Mouse (Mus musculus) urinary bladder, postnatal 36 days (tissue): Measurements from ENCODE around the gene Gstp3.
"Not testable (repeated sequence)": the region's sequence is repeated elsewhere in the genome, so short reads cannot be mapped to it uniquely, and the experiment has no call there.

Source experiments
- DNase-seq, 2 experiments: peaks; one replicate each; pipeline ENCODE4 v3.0.0; 2022; ENCODE audit warnings: low spot score in 2 of 2, mixed read lengths in 1 of 2

The Gstp3 gene

DNA sequence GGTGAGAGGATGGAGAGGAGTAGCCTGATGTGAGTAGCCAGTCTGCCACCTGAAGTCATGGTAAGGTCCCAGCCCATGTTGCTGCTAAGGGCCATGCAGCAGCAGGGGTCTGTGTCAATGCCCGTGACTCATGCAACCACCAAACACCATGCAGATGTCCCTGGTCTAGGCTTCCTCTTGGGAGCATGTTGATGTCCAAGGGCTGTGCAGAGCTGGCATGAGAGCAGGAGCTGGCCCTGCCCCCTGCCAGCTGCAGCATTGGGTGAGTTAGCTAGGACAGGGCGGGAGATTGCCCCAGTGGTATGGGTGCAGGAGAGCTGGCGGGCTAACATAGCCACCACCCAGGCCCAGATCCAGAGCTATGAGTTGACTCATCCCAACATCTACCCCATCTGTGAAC, 31.1 kb upstream of the Gstp3 start:
- no peak for DNase-seq

DNA sequence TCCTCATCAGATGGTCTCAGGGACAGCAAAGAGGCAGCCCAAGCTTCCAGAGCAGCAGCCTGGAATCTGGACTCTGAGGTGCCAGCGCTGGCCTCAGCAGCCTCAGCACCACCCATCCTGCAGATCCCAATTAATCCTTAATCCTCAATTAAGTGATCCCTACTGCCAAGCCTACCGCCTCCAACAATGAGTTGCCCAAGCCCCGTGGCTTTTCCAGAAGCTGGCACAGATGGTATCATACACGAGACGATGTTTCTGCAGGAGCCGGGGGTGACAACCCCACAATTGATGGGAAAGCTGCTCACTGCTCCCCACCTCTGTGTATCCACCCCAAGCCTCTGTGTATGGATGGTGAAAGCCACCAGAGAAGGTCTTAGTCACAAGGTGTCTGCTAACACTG, 29.8 kb upstream of the Gstp3 start:
- no peak for DNase-seq

DNA sequence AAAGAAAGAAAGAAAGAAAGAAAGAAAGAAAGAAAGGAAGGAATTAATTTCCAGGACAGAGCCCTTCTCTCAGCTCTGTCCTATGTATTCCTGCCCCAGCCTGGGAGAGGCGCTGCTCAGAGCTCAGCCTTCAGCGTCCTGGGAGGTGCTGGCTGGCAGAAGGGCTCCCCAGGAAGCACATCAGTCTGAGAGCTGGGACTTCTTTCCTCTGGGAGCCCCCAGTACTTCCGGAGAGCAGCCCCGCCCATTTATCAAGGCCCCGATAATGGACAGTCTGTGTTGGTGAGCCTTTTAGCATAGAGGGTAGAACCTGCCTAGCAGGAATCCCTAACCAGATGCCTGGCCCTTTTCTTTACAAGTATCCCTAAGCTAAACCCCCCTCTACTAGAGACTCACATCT, 28.8 kb upstream of the Gstp3 start:
- no peak for DNase-seq

DNA sequence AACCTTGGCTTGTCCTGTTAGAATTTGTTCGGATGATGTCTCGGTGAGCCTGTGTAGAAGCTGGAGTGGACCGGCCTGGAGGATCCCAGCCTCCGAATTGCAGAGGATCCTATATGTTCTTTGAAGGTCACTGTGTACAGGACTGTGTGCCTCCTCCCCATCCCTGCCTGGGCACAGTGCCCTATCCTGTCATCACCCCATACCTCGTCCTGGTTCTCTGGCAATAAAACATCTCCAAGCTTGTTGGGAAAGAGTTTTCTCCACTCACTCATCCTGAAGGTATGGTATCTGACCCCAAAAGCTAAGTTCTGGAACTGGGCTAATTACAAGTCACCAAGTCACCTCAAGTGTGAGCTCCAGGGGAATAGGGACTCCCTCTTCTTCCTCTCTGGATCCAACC, 27.7 kb upstream of the Gstp3 start:
- DNase-seq = no peak

DNA sequence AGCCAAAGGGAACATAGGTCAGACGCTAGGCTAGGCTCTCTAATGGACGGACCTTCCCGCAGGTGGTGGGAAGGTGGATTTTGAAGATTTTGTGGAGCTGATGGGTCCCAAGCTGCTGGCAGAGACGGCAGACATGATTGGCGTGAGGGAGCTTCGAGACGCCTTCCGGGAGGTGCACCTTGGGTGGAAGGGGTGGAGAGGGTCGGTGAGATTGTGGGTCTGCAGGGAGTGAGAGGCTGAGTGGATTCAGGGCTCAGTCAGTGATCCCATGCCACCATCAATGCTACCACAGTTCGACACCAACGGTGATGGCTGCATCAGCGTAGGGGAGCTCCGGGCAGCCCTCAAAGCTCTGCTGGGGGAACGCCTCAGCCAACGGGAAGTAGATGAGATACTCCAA, 26.8 kb upstream of the Gstp3 start:
- DNase-seq = no peak

DNA sequence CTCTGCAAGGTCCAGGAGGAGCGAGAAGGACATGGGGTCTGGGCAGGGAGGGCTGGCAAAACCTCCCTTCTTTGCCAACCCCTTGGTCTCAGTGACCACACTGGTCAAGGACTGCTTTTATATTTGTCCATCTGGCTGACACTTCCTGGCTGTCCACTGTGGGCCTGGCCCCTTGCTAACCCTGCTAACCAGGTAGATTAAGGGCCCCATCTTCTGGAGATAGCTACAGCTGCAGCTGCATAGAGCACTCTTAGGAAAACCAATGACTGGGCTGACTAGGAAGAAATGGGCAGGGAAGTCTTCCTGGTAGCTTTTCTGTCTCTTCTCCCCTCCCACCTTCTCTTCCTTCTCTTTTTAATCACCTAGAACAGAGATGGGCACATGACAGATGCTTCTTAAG, 25.6 kb upstream of the Gstp3 start:
- DNase-seq = no peak

DNA sequence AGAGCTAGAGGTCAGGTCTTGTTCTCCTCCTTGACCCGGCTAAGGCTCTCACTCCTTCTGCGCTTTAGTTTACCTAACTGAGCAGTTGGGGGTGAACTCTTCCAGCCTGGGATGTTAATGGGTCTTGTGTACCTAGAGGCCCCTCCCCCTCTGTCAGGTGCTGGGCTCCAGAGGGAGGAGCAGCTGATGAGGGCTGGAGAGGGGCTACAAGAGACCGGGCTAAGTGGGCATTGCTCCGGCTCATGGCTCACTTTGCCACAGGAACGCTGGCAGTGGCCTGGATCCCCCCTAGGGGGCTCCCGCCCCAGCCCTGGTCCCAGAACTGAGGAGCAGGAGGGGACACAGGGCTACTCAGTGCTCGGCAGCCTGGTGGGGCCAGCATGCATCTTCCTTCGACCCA, 24.5 kb upstream of the Gstp3 start:
- no peak for DNase-seq

DNA sequence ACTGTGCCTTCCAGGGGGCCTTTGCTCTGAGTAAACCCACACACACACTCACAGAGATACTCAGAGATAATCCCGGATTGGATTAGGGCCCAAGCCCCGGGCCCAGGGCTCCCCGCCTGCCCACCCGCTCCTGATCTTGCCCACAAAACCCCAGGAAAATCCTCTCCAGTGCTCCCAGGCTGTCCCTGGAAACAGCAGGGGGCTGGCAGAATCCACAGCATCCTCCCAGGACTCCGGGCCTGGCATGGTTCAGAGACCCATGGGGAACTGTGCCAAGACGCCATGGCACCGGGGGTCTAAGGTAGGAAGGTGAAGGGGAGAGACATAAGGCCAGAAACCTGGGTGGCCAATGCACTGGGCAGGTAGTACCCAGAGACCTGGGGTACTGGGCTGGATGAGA, 23.9 kb upstream of the Gstp3 start:
- no peak for DNase-seq

DNA sequence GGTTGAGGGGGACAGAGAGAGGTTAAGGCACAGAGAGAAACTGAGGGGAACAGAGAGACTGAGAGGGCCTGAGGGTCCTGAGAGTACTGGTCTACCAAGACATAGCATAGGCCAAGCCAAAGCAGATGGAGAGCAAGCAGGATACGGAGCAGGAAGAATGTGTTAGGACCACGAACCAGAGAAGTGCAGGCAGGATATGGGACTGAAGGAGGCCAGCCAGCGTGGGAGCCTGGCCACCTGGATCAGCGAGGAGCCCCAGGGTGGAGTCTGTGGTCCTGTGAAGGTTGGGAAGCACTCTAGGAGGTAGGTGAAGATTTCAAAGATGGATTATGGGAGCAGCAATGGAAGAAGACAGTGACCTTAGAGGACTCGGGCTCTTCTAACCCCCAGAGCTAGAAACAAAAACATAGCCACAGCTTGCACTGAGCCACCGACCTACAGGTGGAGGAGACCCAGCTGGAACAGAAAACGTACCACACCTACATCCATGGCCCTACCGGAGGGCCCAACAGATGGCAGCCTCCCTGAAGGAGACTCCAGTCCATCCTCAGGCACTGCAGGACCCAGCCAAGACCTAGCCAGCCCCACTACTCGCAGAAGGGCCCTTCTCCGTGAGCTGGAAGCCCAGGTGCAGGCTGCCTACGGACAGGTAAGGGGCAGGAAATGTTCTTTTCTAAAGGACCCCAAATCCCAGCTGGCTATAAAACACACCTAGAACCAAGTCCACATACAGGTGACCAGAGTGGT, 23.0 kb upstream of the Gstp3 start:
- no peak for DNase-seq

DNA sequence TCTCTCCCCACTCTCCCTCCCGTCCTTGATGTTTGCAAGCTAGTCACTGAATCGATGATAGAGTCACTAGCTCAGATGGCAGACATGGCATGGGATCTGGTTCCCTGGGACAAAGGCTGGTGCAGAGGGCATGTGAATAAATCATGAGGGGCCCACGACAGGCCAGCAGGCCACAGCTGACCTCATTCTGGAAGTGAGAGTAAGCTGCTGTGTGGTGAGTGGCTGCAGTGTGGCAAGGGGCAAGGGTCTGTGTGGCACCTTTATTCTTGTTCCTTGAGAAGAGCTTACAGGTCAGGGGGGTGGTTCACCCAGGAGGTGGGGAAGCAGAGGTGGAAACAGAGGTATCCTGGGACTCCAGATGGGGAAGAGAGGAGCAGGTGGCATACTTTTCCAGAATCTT, 22.0 kb upstream of the Gstp3 start, which contains the start of gene Cabp2:
Gene Cabp2, plus strand, starts transcription at position 185 of the 400 bp plus-strand sequence.
- DNase-seq = no peak

DNA sequence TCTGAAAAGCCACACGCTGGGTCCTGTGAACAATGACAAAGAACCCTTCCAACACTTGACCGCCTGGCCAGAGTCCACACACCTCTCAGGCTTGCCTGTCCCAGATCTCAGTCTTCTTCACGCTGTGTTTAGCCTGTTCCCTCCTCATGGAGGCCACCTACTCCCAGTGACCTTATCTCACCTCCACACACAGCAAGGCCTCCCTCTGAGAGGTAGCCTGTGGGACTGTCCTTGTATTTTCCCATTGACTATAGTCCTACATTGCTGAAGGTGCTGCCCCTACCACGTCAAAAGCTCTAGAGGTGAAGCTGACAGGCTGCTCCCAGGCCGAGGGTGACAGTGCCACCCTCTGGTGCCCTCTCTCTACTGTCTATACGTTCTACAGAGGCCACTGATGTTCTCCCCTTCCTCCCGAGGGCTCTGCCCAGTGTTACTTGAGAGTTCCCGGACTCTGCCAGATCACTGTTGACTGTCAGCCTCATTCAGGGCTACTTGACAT, 21.2 kb upstream of the Gstp3 start:
- no peak for DNase-seq

DNA sequence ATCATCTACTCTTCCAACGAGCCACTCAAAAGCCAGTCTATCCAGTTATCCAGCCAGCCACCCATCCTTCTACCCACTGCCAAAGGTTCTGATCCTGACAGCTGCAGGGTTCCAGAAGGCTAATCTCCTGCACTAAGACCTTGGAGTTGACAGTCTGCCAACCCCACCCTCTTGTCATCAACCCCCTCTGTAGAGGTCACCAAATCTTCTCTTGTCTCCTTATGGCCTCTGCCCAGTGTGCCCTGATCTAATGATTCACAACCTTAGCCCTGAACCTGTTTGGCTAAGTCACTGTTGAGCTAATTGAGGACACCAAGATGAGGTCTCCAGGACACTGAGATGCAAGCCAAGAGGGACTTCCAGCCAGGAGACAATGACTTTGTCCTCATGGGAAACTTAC, 20.2 kb upstream of the Gstp3 start:
- no peak for DNase-seq

DNA sequence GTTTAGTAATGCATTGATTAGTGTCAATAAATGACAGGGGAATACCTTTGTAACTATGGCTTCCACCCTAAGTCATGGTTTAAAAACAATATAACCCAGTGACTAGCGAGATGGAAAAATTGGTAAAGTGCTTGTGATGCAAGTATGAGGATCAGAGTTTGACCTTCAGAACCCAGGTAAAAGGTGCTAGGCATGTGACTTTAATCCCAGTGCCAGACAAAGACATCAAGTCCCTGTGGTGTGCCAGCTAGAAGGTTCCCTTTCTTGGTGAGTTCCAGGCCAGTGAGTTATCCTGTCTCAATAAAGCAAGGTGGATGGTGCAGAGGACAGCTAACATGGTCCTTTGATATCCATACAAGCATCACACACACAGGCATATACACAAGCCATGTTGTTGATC, 16.2 kb upstream of the Gstp3 start:
- DNase-seq = no peak

DNA sequence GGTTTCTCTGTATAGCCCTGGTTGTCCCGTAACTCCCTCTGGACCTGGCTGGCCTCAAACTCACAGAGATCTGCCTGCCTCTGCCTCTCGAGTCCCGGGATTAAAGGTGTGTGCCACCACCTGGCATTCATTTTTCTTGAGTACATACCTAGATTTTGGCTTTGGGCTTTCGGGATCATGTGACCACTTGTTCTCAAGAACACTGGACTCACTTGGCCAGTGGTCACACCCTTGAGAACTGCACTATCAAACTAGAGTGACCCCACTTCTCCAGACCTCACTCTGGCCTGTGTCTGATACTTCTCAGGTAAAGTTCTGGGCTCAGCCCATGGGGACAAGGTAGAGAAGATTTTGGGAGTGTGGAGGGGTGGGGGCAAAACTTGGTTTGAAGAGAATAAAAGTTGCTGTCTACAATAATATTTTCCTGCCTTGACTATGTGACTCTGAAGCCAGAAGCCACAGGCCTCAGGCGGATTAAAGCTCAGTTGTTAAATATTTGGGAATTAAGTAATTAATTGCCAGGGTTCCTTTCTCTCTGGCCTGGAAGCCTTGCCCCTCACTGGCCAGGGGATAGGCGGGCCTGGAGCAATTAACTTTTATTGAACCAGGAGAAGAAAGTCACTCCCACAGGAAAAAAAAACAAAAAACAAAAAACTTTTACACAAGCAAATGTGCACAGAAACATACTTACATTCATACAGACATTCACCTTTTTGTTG, 13.5 kb upstream of the Gstp3 start:
- DNase-seq = no peak

DNA sequence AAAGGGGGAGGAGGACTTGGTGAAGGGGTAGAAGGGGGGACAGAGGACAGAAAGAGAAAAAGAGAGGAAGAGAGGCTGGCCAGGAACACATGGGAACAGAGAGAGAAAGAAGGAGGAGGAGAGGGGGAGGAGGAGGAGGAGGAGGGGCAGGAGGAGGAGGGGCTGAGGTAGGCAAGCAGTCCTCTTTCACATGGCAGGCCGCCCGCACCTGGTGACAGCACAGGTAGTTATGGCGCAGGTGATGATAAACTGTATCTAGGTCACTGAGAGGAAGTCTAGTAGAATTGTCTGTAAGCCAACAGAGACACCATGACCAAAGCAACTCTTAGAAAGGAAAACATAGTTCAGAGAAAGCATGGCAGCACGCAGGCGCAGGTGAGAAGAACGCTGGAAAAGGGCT, 12.0 kb upstream of the Gstp3 start:
- DNase-seq = no peak

DNA sequence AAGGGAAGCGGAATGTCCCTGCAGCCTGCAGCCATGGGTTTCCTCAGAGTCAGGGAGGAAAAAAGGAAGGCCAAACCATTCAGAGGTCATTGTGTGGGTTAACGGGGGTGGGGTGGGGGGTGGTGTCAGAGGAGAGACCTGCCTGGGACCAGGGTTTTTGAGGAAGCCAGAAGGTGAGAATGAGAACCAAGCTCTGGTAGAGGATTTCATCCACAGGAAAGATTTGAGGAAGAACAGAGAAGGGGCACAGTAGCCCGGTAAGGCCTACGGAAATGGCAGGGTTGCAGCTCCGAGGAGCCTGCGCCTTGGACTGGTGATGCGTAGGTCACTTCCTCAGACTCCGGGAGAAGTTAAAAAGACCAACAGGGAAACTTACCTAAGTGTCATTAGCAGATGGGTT, 11.4 kb upstream of the Gstp3 start:
- DNase-seq = no peak

DNA sequence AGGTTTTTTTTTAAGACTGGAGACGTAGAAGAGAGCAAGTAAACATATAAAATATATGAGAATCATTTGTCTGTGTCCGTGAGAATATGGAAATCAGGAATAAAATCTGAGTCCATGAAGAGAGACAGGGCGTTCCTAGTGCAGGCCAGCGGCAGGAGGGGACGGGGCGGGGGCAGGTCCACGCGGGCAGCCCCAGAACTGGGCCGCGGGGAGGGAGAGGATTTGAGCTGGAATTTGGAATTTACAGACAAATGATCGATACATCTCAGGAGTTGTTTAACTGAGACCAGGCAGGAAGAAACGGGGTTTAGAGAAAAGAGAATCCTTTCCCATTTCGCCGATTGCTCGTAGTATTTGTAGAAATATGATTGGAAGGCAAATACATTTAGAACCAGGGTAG, 10.9 kb upstream of the Gstp3 start:
- DNase-seq = no peak

DNA sequence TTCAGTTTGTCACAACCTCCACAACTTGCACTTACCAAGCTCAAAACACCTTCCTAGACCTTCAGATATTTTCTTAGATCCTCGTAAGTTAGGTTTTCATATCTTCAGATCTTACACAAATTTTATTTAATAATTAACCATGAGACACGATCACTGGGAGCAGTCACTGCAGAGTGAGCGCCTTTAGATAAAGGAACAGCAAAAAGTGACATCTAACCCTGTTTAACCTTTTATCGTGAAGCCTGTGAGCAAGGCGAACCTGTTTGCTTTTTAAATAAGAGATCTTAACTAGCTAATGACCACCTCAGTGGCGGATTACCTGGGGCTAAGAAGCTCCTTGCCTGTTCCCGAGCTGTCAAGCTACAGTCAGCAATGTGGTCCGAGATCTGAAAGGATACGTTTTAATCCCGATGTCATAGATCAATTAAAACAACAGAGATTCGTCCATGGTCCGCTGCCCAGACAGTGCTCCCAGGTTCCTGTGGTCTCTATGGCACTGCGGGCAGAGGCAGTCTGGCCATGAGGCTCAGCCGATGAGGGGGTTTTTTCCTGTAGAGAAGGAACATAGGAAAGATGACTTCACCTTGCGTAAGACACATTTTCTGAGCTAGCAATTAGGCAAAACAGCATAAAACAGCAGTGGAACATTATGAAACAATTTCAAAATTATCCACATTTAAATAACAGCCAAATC, 9.5 kb upstream of the Gstp3 start:
- no peak for DNase-seq

DNA sequence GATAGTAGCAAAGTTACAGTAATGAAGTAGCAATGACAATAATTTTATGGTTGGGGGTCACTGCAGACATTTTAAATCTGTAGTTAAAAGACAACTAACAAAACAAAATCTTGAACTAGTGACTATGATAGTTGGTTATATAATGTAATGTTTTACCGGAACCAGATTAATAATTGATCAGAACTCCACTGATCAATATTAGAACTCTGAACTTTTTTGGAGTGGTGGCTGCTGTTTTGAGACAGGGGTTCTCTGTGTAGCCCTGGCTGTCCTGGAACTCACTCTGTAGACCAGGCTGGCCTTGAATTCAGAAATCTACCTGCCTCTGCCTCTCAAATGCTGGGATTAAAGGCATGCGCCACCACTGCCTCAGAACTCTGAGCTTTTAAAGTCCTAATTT, 8.9 kb upstream of the Gstp3 start:
- DNase-seq = not testable (repeated sequence)

DNA sequence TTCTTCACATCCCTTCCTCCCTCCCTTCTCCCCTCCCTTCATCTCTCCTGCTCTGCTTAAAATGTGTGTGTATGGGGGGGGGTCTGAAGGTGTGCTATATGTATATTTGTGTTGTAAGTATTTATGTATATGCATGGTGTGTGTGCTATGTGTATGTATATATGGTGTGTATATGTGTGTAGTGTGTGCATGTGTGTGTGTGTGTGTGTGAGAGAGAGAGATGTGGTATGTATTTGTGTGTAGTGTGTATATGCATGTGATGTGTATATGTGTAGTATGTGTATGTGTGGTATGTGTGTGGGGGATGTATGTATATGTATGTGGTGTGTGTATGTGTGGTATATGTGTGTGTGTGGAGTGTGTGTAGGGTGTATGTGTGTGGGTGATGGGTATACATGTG, 7.5 kb upstream of the Gstp3 start:
- DNase-seq = no peak

DNA sequence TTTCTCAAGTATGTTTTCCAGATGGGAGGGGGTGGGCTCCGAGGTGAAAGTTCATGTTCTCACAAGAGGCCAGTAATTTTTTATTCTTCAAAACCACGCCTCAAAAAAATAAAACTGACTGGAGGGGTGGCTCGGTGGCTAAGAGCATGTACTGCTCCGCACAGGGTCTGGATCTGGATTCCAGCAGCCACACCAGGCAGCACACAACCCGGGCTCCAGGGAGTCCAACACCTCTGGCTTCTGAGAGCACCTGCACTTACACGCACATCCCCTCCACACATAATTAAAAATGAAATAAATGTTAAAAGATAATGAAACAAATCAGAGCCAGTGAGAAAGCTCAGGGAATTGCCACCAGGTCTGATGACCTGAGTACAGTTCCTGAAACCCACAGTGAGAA, 6.9 kb upstream of the Gstp3 start:
- DNase-seq = no peak

DNA sequence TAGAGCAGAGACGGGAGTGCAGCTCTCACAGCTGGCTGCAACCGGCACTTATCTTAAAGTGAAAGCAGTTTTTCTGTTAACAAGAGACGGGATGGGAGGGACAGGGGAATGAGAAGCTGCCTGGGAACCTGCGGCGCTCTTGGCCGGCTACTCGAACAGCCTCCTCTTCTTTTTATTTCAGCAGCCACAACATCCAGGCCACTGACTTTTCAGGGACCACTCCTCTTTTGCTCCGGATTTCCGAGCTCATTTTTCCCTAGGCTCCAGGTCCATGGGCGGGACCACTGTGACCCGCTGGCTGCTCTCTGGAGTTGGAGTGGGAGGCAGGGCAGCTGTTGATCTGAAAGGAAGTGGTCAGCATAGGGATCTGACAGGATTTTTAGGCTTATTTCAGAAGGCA, 5.1 kb upstream of the Gstp3 start:
- DNase-seq = not testable (repeated sequence)

DNA sequence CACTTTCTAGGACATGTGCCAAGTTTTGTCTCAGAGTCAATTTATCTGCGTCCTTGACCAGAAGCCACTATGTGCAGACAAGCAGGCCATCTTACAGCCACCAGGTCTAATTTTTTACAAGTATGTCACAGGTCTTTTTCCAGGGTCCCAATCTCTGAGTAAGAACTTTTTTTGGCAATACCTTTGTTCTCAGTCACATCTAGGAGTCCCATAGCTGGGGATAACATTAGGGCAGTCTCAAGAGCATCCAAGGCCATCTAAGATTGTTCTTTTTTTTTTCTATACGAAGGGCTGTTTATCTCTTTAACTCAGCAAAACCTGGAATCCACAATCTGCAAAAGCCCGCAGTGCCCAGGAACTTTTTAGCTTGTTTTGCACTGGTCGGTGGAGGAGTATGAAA, 4.0 kb upstream of the Gstp3 start:
- not testable (repeated sequence) for DNase-seq
